Mouse (Mus musculus): ENCODE measurements around the gene Man2a2. TPM values are rescaled to one million over a fixed set of nuclear protein-coding genes. Genes with fewer than 3 reads are reported as not detected.
"Not testable (repeated sequence)": the region's sequence is repeated elsewhere in the genome, so short reads cannot be mapped to it uniquely, and the experiment has no call there.

Man2a2 gene
- polyA plus RNA-seq, 2 experiments: 1.7 to 4.9 TPM

- no peak for ATAC-seq (ENCODE audit: insufficient read depth)
- TF ChIP-seq CTCF (IDR thresholded peaks at IDR 0.05; ENCODE audit: low read depth) (no peak), EP300 (IDR thresholded peaks at IDR 0.05; ENCODE audit: low read depth) (no peak)
- DNase-seq (ENCODE audit: low read depth in 3 of 3, low spot score in 3 of 3): no peak
- Histone ChIP-seq H3K9me3 (ENCODE audit: control insufficient read depth, low read length) (no peaks in the 10 kb centered on the region), H3K27ac (no peak overlapping the region), H3K4me1 (replicated peaks; ENCODE audit: control insufficient read depth in 2 of 2, insufficient read depth in 2 of 2, low read length in 1 of 2) (peaks cover 4 to 9% of the 10 kb centered on the region in 2 experiments; a peak in 3 of 4 replicates), H3K4me2 (ENCODE audit: low read depth) (no peak overlapping the region), H3K4me3 (ENCODE audit: insufficient read depth in 1 of 2, low read depth in 2 of 2, low read length in 2 of 2) (no peak overlapping the region), H3K36me3 (replicated peaks; ENCODE audit: control insufficient read depth, insufficient read depth, low read depth) (peaks cover 18% of the 10 kb centered on the region), H3K9ac (replicated peaks) (no peak overlapping the region), H3K27me3 (ENCODE audit: control insufficient read depth, insufficient read depth, low read length) (no peaks in the 10 kb centered on the region)
- 71% methylated on average over 4 of the region's 4 CpGs for whole genome bisulfite sequencing (ENCODE audit: insufficient replicate concordance)
Measured at GRCm38 (mm10) chr7:80334848-80335247, 36.3 kb downstream of the Man2a2 start.

GRCm38 (mm10) chr7:80331433-80331832 is 39.7 kb downstream of the Man2a2 start:
- H3K4me1 ChIP-seq (replicated peaks; ENCODE audit: control insufficient read depth in 2 of 2, insufficient read depth in 2 of 2, low read length in 1 of 2): no peaks in the 10 kb centered on the region
- DNase-seq (ENCODE audit: low read depth in 3 of 3, low spot score in 3 of 3) (no peak), ATAC-seq (ENCODE audit: insufficient read depth) (no peak)
- no peaks in the 10 kb centered on the region for H3K9me3 ChIP-seq (ENCODE audit: control insufficient read depth, low read length)
- H3K27ac ChIP-seq: no peak overlapping the region
- H3K36me3 ChIP-seq (replicated peaks; ENCODE audit: control insufficient read depth, insufficient read depth, low read depth): peaks cover 15% of the 10 kb centered on the region
- no peak overlapping the region for H3K9ac ChIP-seq (replicated peaks)
- WGBS (ENCODE audit: insufficient replicate concordance): 90% methylated on average over 19 of the region's 19 CpGs
- no peak overlapping the region for H3K4me2 ChIP-seq (ENCODE audit: low read depth)
- no peaks in the 10 kb centered on the region for H3K27me3 ChIP-seq (ENCODE audit: control insufficient read depth, insufficient read depth, low read length)
- TF ChIP-seq EP300 (IDR thresholded peaks at IDR 0.05; ENCODE audit: low read depth) (no peak), CTCF (IDR thresholded peaks at IDR 0.05; ENCODE audit: low read depth) (no peak)
- no peak overlapping the region for H3K4me3 ChIP-seq (ENCODE audit: insufficient read depth in 1 of 2, low read depth in 2 of 2, low read length in 2 of 2)

- Histone ChIP-seq H3K4me3 (ENCODE audit: insufficient read depth in 1 of 2, low read depth in 2 of 2, low read length in 2 of 2) (no peak overlapping the region), H3K9me3 (ENCODE audit: control insufficient read depth, low read length) (no peaks in the 10 kb centered on the region), H3K9ac (replicated peaks) (no peak overlapping the region), H3K36me3 (replicated peaks; ENCODE audit: control insufficient read depth, insufficient read depth, low read depth) (peaks cover 7% of the 10 kb centered on the region), H3K27ac (no peak overlapping the region), H3K27me3 (ENCODE audit: control insufficient read depth, insufficient read depth, low read length) (no peaks in the 10 kb centered on the region), H3K4me2 (ENCODE audit: low read depth) (no peak overlapping the region), H3K4me1 (replicated peaks; ENCODE audit: control insufficient read depth in 2 of 2, insufficient read depth in 2 of 2, low read length in 1 of 2) (no peaks in the 10 kb centered on the region; a peak in 1 of 4 replicates)
- ATAC-seq (ENCODE audit: insufficient read depth) (no peak), DNase-seq (ENCODE audit: low read depth in 3 of 3, low spot score in 3 of 3) (no peak)
- 80% methylated on average over 8 of the region's 8 CpGs for WGBS (ENCODE audit: insufficient replicate concordance)
- TF ChIP-seq CTCF (IDR thresholded peaks at IDR 0.05; ENCODE audit: low read depth): no peak
- TF ChIP-seq EP300 (IDR thresholded peaks at IDR 0.05; ENCODE audit: low read depth): no peak
Measured at GRCm38 (mm10) chr7:80330278-80330677, 40.9 kb downstream of the Man2a2 start.

- DNase-seq (ENCODE audit: low read depth in 3 of 3, low spot score in 3 of 3): no peak
- Histone ChIP-seq H3K27me3 (ENCODE audit: control insufficient read depth, insufficient read depth, low read length) (no peaks in the 10 kb centered on the region), H3K36me3 (replicated peaks; ENCODE audit: control insufficient read depth, insufficient read depth, low read depth) (no peaks in the 10 kb centered on the region; the same call in 1 of the 2 replicates), H3K4me1 (replicated peaks; ENCODE audit: control insufficient read depth in 2 of 2, insufficient read depth in 2 of 2, low read length in 1 of 2) (peaks cover 7 to 8% of the 10 kb centered on the region in 2 experiments; a peak in 3 of 4 replicates), H3K9ac (replicated peaks) (no peak overlapping the region), H3K9me3 (ENCODE audit: control insufficient read depth, low read length) (no peaks in the 10 kb centered on the region), H3K4me2 (ENCODE audit: low read depth) (no peak overlapping the region), H3K27ac (no peak overlapping the region), H3K4me3 (ENCODE audit: insufficient read depth in 1 of 2, low read depth in 2 of 2, low read length in 2 of 2) (no peak overlapping the region)
- 90% methylated on average over 19 of the region's 19 CpGs for WGBS (ENCODE audit: insufficient replicate concordance)
- TF ChIP-seq EP300 (IDR thresholded peaks at IDR 0.05; ENCODE audit: low read depth) (no peak), CTCF (IDR thresholded peaks at IDR 0.05; ENCODE audit: low read depth) (no peak)
- no peak for ATAC-seq (ENCODE audit: insufficient read depth)
Measured at GRCm38 (mm10) chr7:80326076-80326475, 45.1 kb downstream of the Man2a2 start.

GRCm38 (mm10) chr7:80325292-80325868 is 45.8 kb downstream of the Man2a2 start:
- H3K4me1 ChIP-seq (replicated peaks; ENCODE audit: control insufficient read depth in 2 of 2, insufficient read depth in 2 of 2, low read length in 1 of 2): peaks cover 7 to 8% of the 10 kb centered on the region in 2 experiments; a peak in 3 of 4 replicates
- H3K4me2 ChIP-seq (ENCODE audit: low read depth): peak overlapping the region; percentile 87; the same call in 1 of the 2 replicates
- no peaks in the 10 kb centered on the region for H3K27me3 ChIP-seq (ENCODE audit: control insufficient read depth, insufficient read depth, low read length)
- 92% methylated on average over 16 of the region's 16 CpGs for WGBS (ENCODE audit: insufficient replicate concordance)
- DNase-seq (ENCODE audit: low read depth in 3 of 3, low spot score in 3 of 3): no peak
- no peak overlapping the region for H3K27ac ChIP-seq
- H3K9ac ChIP-seq (replicated peaks): no peak overlapping the region
- H3K9me3 ChIP-seq (ENCODE audit: control insufficient read depth, low read length): no peaks in the 10 kb centered on the region
- H3K36me3 ChIP-seq (replicated peaks; ENCODE audit: control insufficient read depth, insufficient read depth, low read depth): no peaks in the 10 kb centered on the region; the same call in 1 of the 2 replicates
- TF ChIP-seq EP300 (IDR thresholded peaks at IDR 0.05; ENCODE audit: low read depth): no peak
- TF ChIP-seq CTCF (IDR thresholded peaks at IDR 0.05; ENCODE audit: low read depth): no peak
- no peak overlapping the region for H3K4me3 ChIP-seq (ENCODE audit: insufficient read depth in 1 of 2, low read depth in 2 of 2, low read length in 2 of 2)
- no peak for ATAC-seq (ENCODE audit: insufficient read depth)

GRCm38 (mm10) chr7:80324816-80325119 is 46.4 kb downstream of the Man2a2 start:
- not testable (repeated sequence) for H3K9ac ChIP-seq (replicated peaks); DNase-seq (ENCODE audit: low read depth in 3 of 3, low spot score in 3 of 3); H3K27me3 ChIP-seq (ENCODE audit: control insufficient read depth, insufficient read depth, low read length); H3K9me3 ChIP-seq (ENCODE audit: control insufficient read depth, low read length); H3K4me1 ChIP-seq (replicated peaks; ENCODE audit: control insufficient read depth in 2 of 2, insufficient read depth in 2 of 2, low read length in 1 of 2); H3K36me3 ChIP-seq (replicated peaks; ENCODE audit: control insufficient read depth, insufficient read depth, low read depth); H3K27ac ChIP-seq; ATAC-seq (ENCODE audit: insufficient read depth)
- 27% methylated on average over 5 of the region's 5 CpGs for WGBS (ENCODE audit: insufficient replicate concordance)
- H3K4me3 ChIP-seq (ENCODE audit: insufficient read depth in 1 of 2, low read depth in 2 of 2, low read length in 2 of 2): peak overlapping the region in 1 of 2 experiments; percentile 80; a peak in 2 of 4 replicates
- H3K4me2 ChIP-seq (ENCODE audit: low read depth): peak overlapping the region; percentile 87

Measured in liver, embryonic 14.5 days (tissue).